Mouse (Mus musculus): ENCODE data around the gene Haus7. TPM values are rescaled to one million over a fixed set of nuclear protein-coding genes. Genes with fewer than 3 reads are reported as not detected.
"Not testable (repeated sequence)": the region's sequence is repeated elsewhere in the genome, so short reads cannot be mapped to it uniquely, and the experiment has no call there.

Haus7 gene
- 64.2 and 70.0 TPM in 2 replicates for polyA plus RNA-seq (2015; fragmentation: Nextera tagmentation; extraction: Ambion mirVana)

- no peaks in the 10 kb centered on the region for H3K9me3 ChIP-seq (ENCODE audit: low read length)
- H3K9ac ChIP-seq (replicated peaks; ENCODE audit: low read length) = peak within 1 kb of the TSS; percentile 70
- no peak within 1 kb of the TSS; the same call in 1 of the 2 replicates for H3K27ac ChIP-seq (ENCODE audit: low read length)
- 24% methylated on average over 26 of the region's 26 CpGs for WGBS
- peak within 1 kb of the TSS; percentile 57 for H3K4me2 ChIP-seq (replicated peaks; ENCODE audit: low read depth, low read length)
- H3K27me3 ChIP-seq (ENCODE audit: insufficient read depth, low read length) = no peaks in the 10 kb centered on the region; the same call in 1 of the 2 replicates
- no peaks in the 10 kb centered on the region for H3K4me1 ChIP-seq (ENCODE audit: insufficient read depth, low read length)
- no peaks in the 10 kb centered on the region for H3K36me3 ChIP-seq (ENCODE audit: insufficient read depth, low read length)
- H3K4me3 ChIP-seq (ENCODE audit: low read length) = peak within 1 kb of the TSS; percentile 62
- peak; percentile 100 for ATAC-seq (ENCODE audit: low FRiP score, low TSS enrichment)
Measured at GRCm38 (mm10) chrX:73458877-73459392, at the start of gene Haus7. TSS of gene Haus7 (minus strand) at chrX:73459044.

GRCm38 (mm10) chrX:73506577-73506976 lies 47.7 kb upstream of the Haus7 start:
- H3K27ac ChIP-seq (ENCODE audit: low read length) = no peak overlapping the region
- no peaks in the 10 kb centered on the region for H3K36me3 ChIP-seq (ENCODE audit: insufficient read depth, low read length)
- H3K9me3 ChIP-seq (ENCODE audit: low read length) = no peaks in the 10 kb centered on the region
- no peak overlapping the region for H3K4me3 ChIP-seq (ENCODE audit: low read length)
- H3K27me3 ChIP-seq (ENCODE audit: insufficient read depth, low read length) = peaks cover 37% of the 10 kb centered on the region
- ATAC-seq (ENCODE audit: low FRiP score, low TSS enrichment) = no peak
- no peak overlapping the region for H3K4me2 ChIP-seq (replicated peaks; ENCODE audit: low read depth, low read length)
- WGBS = 67% methylated on average over 4 of the region's 4 CpGs
- no peak overlapping the region for H3K9ac ChIP-seq (replicated peaks; ENCODE audit: low read length)
- H3K4me1 ChIP-seq (ENCODE audit: insufficient read depth, low read length) = no peaks in the 10 kb centered on the region

- WGBS = 61% methylated on average over 4 of the region's 5 CpGs
- no peaks in the 10 kb centered on the region for H3K36me3 ChIP-seq (ENCODE audit: insufficient read depth, low read length)
- H3K4me1 ChIP-seq (ENCODE audit: insufficient read depth, low read length) = no peaks in the 10 kb centered on the region
- no peak for ATAC-seq (ENCODE audit: low FRiP score, low TSS enrichment)
- H3K27me3 ChIP-seq (ENCODE audit: insufficient read depth, low read length) = peaks cover 40% of the 10 kb centered on the region
- H3K27ac ChIP-seq (ENCODE audit: low read length) = no peak overlapping the region
- no peaks in the 10 kb centered on the region for H3K9me3 ChIP-seq (ENCODE audit: low read length)
- H3K9ac ChIP-seq (replicated peaks; ENCODE audit: low read length) = no peak overlapping the region
- no peak overlapping the region for H3K4me2 ChIP-seq (replicated peaks; ENCODE audit: low read depth, low read length)
- H3K4me3 ChIP-seq (ENCODE audit: low read length) = no peak overlapping the region
Measured at GRCm38 (mm10) chrX:73505130-73505735, 46.4 kb upstream of the Haus7 start.

GRCm38 (mm10) chrX:73496746-73497145 lies 37.9 kb upstream of the Haus7 start:
- H3K4me3 ChIP-seq (ENCODE audit: low read length) = no peak overlapping the region
- peaks cover 4% of the 10 kb centered on the region for H3K27me3 ChIP-seq (ENCODE audit: insufficient read depth, low read length)
- no peak overlapping the region for H3K9ac ChIP-seq (replicated peaks; ENCODE audit: low read length)
- H3K27ac ChIP-seq (ENCODE audit: low read length) = no peak overlapping the region
- H3K9me3 ChIP-seq (ENCODE audit: low read length) = no peaks in the 10 kb centered on the region
- no peak overlapping the region for H3K4me2 ChIP-seq (replicated peaks; ENCODE audit: low read depth, low read length)
- WGBS = 77% methylated on average over 4 of the region's 4 CpGs
- H3K4me1 ChIP-seq (ENCODE audit: insufficient read depth, low read length) = no peaks in the 10 kb centered on the region
- no peaks in the 10 kb centered on the region for H3K36me3 ChIP-seq (ENCODE audit: insufficient read depth, low read length)
- ATAC-seq (ENCODE audit: low FRiP score, low TSS enrichment) = no peak

GRCm38 (mm10) chrX:73493567-73493966 lies 34.7 kb upstream of the Haus7 start:
- ATAC-seq (ENCODE audit: low FRiP score, low TSS enrichment) = not testable (repeated sequence)

GRCm38 (mm10) chrX:73490804-73491203 lies 32.0 kb upstream of the Haus7 start:
- 66% methylated on average over 3 of the region's 3 CpGs for WGBS
- ATAC-seq (ENCODE audit: low FRiP score, low TSS enrichment) = no peak
- no peaks in the 10 kb centered on the region for H3K4me1 ChIP-seq (ENCODE audit: insufficient read depth, low read length)
- no peak overlapping the region for H3K9ac ChIP-seq (replicated peaks; ENCODE audit: low read length)
- H3K36me3 ChIP-seq (ENCODE audit: insufficient read depth, low read length) = no peaks in the 10 kb centered on the region
- H3K9me3 ChIP-seq (ENCODE audit: low read length) = no peaks in the 10 kb centered on the region
- H3K27me3 ChIP-seq (ENCODE audit: insufficient read depth, low read length) = no peaks in the 10 kb centered on the region
- H3K4me2 ChIP-seq (replicated peaks; ENCODE audit: low read depth, low read length) = no peak overlapping the region
- H3K4me3 ChIP-seq (ENCODE audit: low read length) = no peak overlapping the region
- no peak overlapping the region for H3K27ac ChIP-seq (ENCODE audit: low read length)

More at GRCm38 (mm10) chrX:73493567-73493966, 34.7 kb upstream of the Haus7 start:
- not testable (repeated sequence) for H3K4me3 ChIP-seq (ENCODE audit: low read length); H3K9ac ChIP-seq (replicated peaks; ENCODE audit: low read length); H3K27ac ChIP-seq (ENCODE audit: low read length); H3K27me3 ChIP-seq (ENCODE audit: insufficient read depth, low read length); H3K4me1 ChIP-seq (ENCODE audit: insufficient read depth, low read length); H3K9me3 ChIP-seq (ENCODE audit: low read length); H3K4me2 ChIP-seq (replicated peaks; ENCODE audit: low read depth, low read length); H3K36me3 ChIP-seq (ENCODE audit: insufficient read depth, low read length)
- 9% methylated on average over 1 of the region's 2 CpGs for WGBS

GRCm38 (mm10) chrX:73490186-73490585 lies 31.3 kb upstream of the Haus7 start:
- H3K27ac ChIP-seq (ENCODE audit: low read length) = no peak overlapping the region
- no peak overlapping the region for H3K9ac ChIP-seq (replicated peaks; ENCODE audit: low read length)
- H3K4me1 ChIP-seq (ENCODE audit: insufficient read depth, low read length) = no peaks in the 10 kb centered on the region
- no peaks in the 10 kb centered on the region for H3K27me3 ChIP-seq (ENCODE audit: insufficient read depth, low read length)
- no peak for ATAC-seq (ENCODE audit: low FRiP score, low TSS enrichment)
- no peaks in the 10 kb centered on the region for H3K36me3 ChIP-seq (ENCODE audit: insufficient read depth, low read length)
- H3K9me3 ChIP-seq (ENCODE audit: low read length) = no peaks in the 10 kb centered on the region
- no peak overlapping the region for H3K4me3 ChIP-seq (ENCODE audit: low read length)
- 57% methylated on average over 4 of the region's 4 CpGs for WGBS
- no peak overlapping the region for H3K4me2 ChIP-seq (replicated peaks; ENCODE audit: low read depth, low read length)

- no peaks in the 10 kb centered on the region for H3K36me3 ChIP-seq (ENCODE audit: insufficient read depth, low read length)
- no peaks in the 10 kb centered on the region for H3K4me1 ChIP-seq (ENCODE audit: insufficient read depth, low read length)
- peaks cover 5% of the 10 kb centered on the region for H3K27me3 ChIP-seq (ENCODE audit: insufficient read depth, low read length)
- no peak overlapping the region for H3K4me2 ChIP-seq (replicated peaks; ENCODE audit: low read depth, low read length)
- H3K4me3 ChIP-seq (ENCODE audit: low read length) = no peak overlapping the region
- no peak overlapping the region for H3K9ac ChIP-seq (replicated peaks; ENCODE audit: low read length)
- no peak for ATAC-seq (ENCODE audit: low FRiP score, low TSS enrichment)
- WGBS = 71% methylated on average over 5 of the region's 5 CpGs
- no peak overlapping the region for H3K27ac ChIP-seq (ENCODE audit: low read length)
- no peaks in the 10 kb centered on the region for H3K9me3 ChIP-seq (ENCODE audit: low read length)
Measured at GRCm38 (mm10) chrX:73486920-73487319, 28.1 kb upstream of the Haus7 start.

GRCm38 (mm10) chrX:73484870-73485269 lies 26.0 kb upstream of the Haus7 start:
- H3K9ac ChIP-seq (replicated peaks; ENCODE audit: low read length) = no peak overlapping the region
- H3K27me3 ChIP-seq (ENCODE audit: insufficient read depth, low read length) = peaks cover 8% of the 10 kb centered on the region
- no peaks in the 10 kb centered on the region for H3K36me3 ChIP-seq (ENCODE audit: insufficient read depth, low read length)
- peak overlapping the region; percentile 44 for H3K4me3 ChIP-seq (ENCODE audit: low read length)
- H3K4me1 ChIP-seq (ENCODE audit: insufficient read depth, low read length) = peaks cover 4% of the 10 kb centered on the region; the same call in 1 of the 2 replicates
- no peak overlapping the region for H3K27ac ChIP-seq (ENCODE audit: low read length)
- H3K9me3 ChIP-seq (ENCODE audit: low read length) = no peaks in the 10 kb centered on the region
- no peak for ATAC-seq (ENCODE audit: low FRiP score, low TSS enrichment)
- peak overlapping the region; percentile 48 for H3K4me2 ChIP-seq (replicated peaks; ENCODE audit: low read depth, low read length)
- 96% methylated on average over 4 of the region's 4 CpGs for WGBS

- peaks cover 5% of the 10 kb centered on the region; the same call in 1 of the 2 replicates for H3K4me1 ChIP-seq (ENCODE audit: insufficient read depth, low read length)
- 73% methylated on average over 1 of the region's 1 CpGs for WGBS
- peak overlapping the region; percentile 64 for H3K9ac ChIP-seq (replicated peaks; ENCODE audit: low read length)
- H3K36me3 ChIP-seq (ENCODE audit: insufficient read depth, low read length) = no peaks in the 10 kb centered on the region
- H3K4me3 ChIP-seq (ENCODE audit: low read length) = peak overlapping the region; percentile 44
- no peak for ATAC-seq (ENCODE audit: low FRiP score, low TSS enrichment)
- no peaks in the 10 kb centered on the region for H3K9me3 ChIP-seq (ENCODE audit: low read length)
- peaks cover 10% of the 10 kb centered on the region for H3K27me3 ChIP-seq (ENCODE audit: insufficient read depth, low read length)
- peak overlapping the region; percentile 48 for H3K4me2 ChIP-seq (replicated peaks; ENCODE audit: low read depth, low read length)
- peak overlapping the region; percentile 44; the same call in 1 of the 2 replicates for H3K27ac ChIP-seq (ENCODE audit: low read length)
Measured at GRCm38 (mm10) chrX:73484076-73484475, 25.2 kb upstream of the Haus7 start.

Measured in kidney, embryonic 16.5 days (tissue).